ENCODE assay signal across 18 mouse cellular contexts in the genomic region with DNA sequence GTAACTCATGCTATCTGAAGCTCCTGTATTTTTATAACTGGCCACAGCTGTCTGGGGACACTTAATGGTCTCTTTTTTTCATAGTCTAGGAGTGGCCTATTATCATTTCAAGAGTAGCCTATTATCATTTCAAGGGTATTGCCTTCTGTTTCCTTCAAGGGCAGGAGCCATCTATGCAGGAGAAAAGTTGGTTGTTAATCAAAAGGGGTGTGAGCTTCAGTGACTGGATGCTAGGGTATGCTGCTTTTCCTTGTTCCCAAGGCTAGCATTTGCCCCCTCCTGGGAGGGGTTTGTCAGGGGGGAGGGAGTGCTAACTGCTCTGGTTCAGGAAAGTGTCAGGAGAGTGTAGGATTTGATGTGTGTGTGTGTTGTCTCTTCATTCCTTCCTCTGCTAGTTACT.
"Had no signal": no experiment of that assay in that cellular context is flagged by ENCODE, and none has a peak within 500 bp of the region (broad histone marks: within the 10 kb centered on the region; RNA-seq: fewer than 3 reads in every experiment).

No protein-coding gene starts in this region.

- H3K9ac ChIP-seq: liver, embryonic 14.5 days; lung, embryonic 14.5 days; midbrain, embryonic 13.5 days; midbrain, embryonic 15.5 days; neural tube, embryonic 13.5 days; neural tube, embryonic 15.5 days; stomach, embryonic 15.5 days had no signal

- H3K27me3 ChIP-seq: midbrain, embryonic 13.5 days; midbrain, embryonic 15.5 days; neural tube, embryonic 13.5 days; neural tube, embryonic 15.5 days; stomach, embryonic 15.5 days had no signal

- H3K4me2 ChIP-seq: lung, embryonic 14.5 days; midbrain, embryonic 13.5 days; midbrain, embryonic 15.5 days; neural tube, embryonic 13.5 days; neural tube, embryonic 15.5 days; stomach, embryonic 15.5 days had no signal

- H3K4me1 ChIP-seq: midbrain, embryonic 10.5 days; midbrain, embryonic 13.5 days; midbrain, embryonic 15.5 days; neural tube, embryonic 13.5 days; neural tube, embryonic 15.5 days; stomach, embryonic 15.5 days had no signal

- H3K9me3 ChIP-seq: midbrain, embryonic 10.5 days; midbrain, embryonic 13.5 days; midbrain, embryonic 15.5 days; neural tube, embryonic 13.5 days; neural tube, embryonic 15.5 days; stomach, embryonic 15.5 days had no signal

- H3K36me3 ChIP-seq: midbrain, embryonic 10.5 days; midbrain, embryonic 13.5 days; midbrain, embryonic 15.5 days; neural tube, embryonic 13.5 days; neural tube, embryonic 15.5 days; stomach, embryonic 15.5 days had no signal

- H3K27ac ChIP-seq: liver, embryonic 14.5 days; midbrain, embryonic 10.5 days; midbrain, embryonic 13.5 days; midbrain, embryonic 15.5 days; neural tube, embryonic 13.5 days; neural tube, embryonic 15.5 days; stomach, embryonic 15.5 days; stomach, postnatal 0 days had no signal

- ATAC-seq: midbrain, embryonic 13.5 days; midbrain, embryonic 15.5 days had no signal

- DNase-seq: lung, adult 18-20 months; lung, embryonic 14.5 days; lung, postnatal 10 days; lung, postnatal 4 days; retina, postnatal 1 day; right cerebral cortex, postnatal 14 days; thymus, adult 2 months; thymus, postnatal 25 days; thymus, postnatal 4 days had no signal

- H3K4me3 ChIP-seq: midbrain, embryonic 10.5 days; midbrain, embryonic 13.5 days; midbrain, embryonic 15.5 days; myocyte; neural tube, embryonic 13.5 days; neural tube, embryonic 15.5 days; stomach, embryonic 15.5 days had no signal
